Mouse (Mus musculus) cerebellum, adult (tissue): Measurements from ENCODE around the gene Itm2b.

Source experiments
- ATAC-seq: cut with Nextera tagmentation; 2 replicates; pipeline ENCODE4 v1.9.2; 2017; ENCODE audit warnings: mild to moderate bottlenecking, moderate library complexity, mixed read lengths; ENCODE audit not compliant: insufficient number of reproducible peaks, low FRiP score, low TSS enrichment

Itm2b gene

GRCm38 (mm10) chr14:73370695-73371372, 14.3 kb downstream of the Itm2b start:
- no peak for ATAC-seq

- no peak for ATAC-seq
These were observed 14.9 kb downstream of the Itm2b start for GRCm38 (mm10) chr14:73370078-73370670.

GRCm38 (mm10) chr14:73369634-73370033, 15.5 kb downstream of the Itm2b start:
- ATAC-seq: no peak

GRCm38 (mm10) chr14:73368966-73369365, 16.1 kb downstream of the Itm2b start:
- no peak for ATAC-seq

GRCm38 (mm10) chr14:73368221-73368620, 16.9 kb downstream of the Itm2b start:
- ATAC-seq: no peak

GRCm38 (mm10) chr14:73366278-73366677, 18.8 kb downstream of the Itm2b start:
- ATAC-seq: no peak

GRCm38 (mm10) chr14:73363782-73364181, 21.3 kb downstream of the Itm2b start:
- ATAC-seq: no peak

GRCm38 (mm10) chr14:73354700-73355099, 30.4 kb downstream of the Itm2b start:
- ATAC-seq: no peak

- no peak for ATAC-seq
These were observed 34.0 kb downstream of the Itm2b start for GRCm38 (mm10) chr14:73351118-73351517.

GRCm38 (mm10) chr14:73350029-73350428, 35.1 kb downstream of the Itm2b start:
- ATAC-seq: no peak

GRCm38 (mm10) chr14:73349061-73349670, 35.9 kb downstream of the Itm2b start:
- no peak for ATAC-seq

- no peak for ATAC-seq
These were observed 37.8 kb downstream of the Itm2b start for GRCm38 (mm10) chr14:73347302-73347701.

- ATAC-seq: no peak
These were observed 39.5 kb downstream of the Itm2b start for GRCm38 (mm10) chr14:73345614-73346013.

- ATAC-seq: no peak
These were observed 44.9 kb downstream of the Itm2b start for GRCm38 (mm10) chr14:73340051-73340755.

- ATAC-seq: no peak
These were observed 45.5 kb downstream of the Itm2b start for GRCm38 (mm10) chr14:73339615-73340014.

- no peak for ATAC-seq
These were observed 48.6 kb downstream of the Itm2b start for GRCm38 (mm10) chr14:73336316-73337080.

- no peak for ATAC-seq
These were observed 49.9 kb downstream of the Itm2b start for GRCm38 (mm10) chr14:73334926-73335805.

GRCm38 (mm10) chr14:73333880-73334279, 51.2 kb downstream of the Itm2b start:
- ATAC-seq: no peak

- no peak for ATAC-seq
These were observed 53.7 kb downstream of the Itm2b start for GRCm38 (mm10) chr14:73331386-73331785.
